Mouse (Mus musculus) kidney, postnatal 0 days (tissue): Measurements from ENCODE around the gene Fgfr2. TPM values are rescaled to one million over a fixed set of nuclear protein-coding genes. Genes with fewer than 3 reads are reported as not detected.

Experiments
- ATAC-seq: fragments of 200-750 bp; cut with Nextera tagmentation; replicated peaks from 2 replicates; pipeline ENCODE4 v1.8.0; 2017; ENCODE audit warnings: low read depth, moderate number of reproducible peaks, moderate TSS enrichment, moderate library complexity; ENCODE audit not compliant: low FRiP score
- DNase-seq: peaks from one replicate; pipeline ENCODE4 v3.0.0-alpha.2; 2016; ENCODE audit warnings: low spot score
- H3K27ac ChIP-seq: fragments of 300-500 bp; sonication (generic); 2 replicates; pipeline ENCODE4 v1.5.1; 2014; ENCODE audit warnings: mild to moderate bottlenecking
- H3K27me3 ChIP-seq: fragments of 300-500 bp; sonication (generic); 2 replicates; pipeline ENCODE4 v1.6.1; 2014; ENCODE audit warnings: low read length, mixed read lengths; ENCODE audit not compliant: insufficient read depth
- H3K36me3 ChIP-seq: fragments of 300-500 bp; sonication (generic); 2 replicates; pipeline ENCODE4 v1.6.1; 2014; ENCODE audit warnings: low read length, mixed read lengths; ENCODE audit not compliant: insufficient read depth
- H3K4me1 ChIP-seq: fragments of 300-500 bp; sonication (generic); replicated peaks from 2 replicates; pipeline ENCODE4 v1.6.1; 2014; ENCODE audit warnings: antibody characterized with exemption, low read length, mixed read lengths; ENCODE audit not compliant: insufficient read depth
- H3K4me2 ChIP-seq: fragments of 300-500 bp; sonication (generic); 2 replicates; pipeline ENCODE4 v1.6.1; 2014; ENCODE audit warnings: mild to moderate bottlenecking, low read length, moderate library complexity, mixed read lengths
- H3K4me3 ChIP-seq: fragments of 300-500 bp; sonication (generic); replicated peaks from 2 replicates; pipeline ENCODE4 v1.5.1; 2014; ENCODE audit warnings: low read depth, low read length
- H3K9ac ChIP-seq: fragments of 300-500 bp; sonication (generic); 2 replicates; pipeline ENCODE4 v1.6.1; 2014; ENCODE audit warnings: low read depth, low read length
- H3K9me3 ChIP-seq: fragments of 300-500 bp; sonication (generic); replicated peaks from 2 replicates; pipeline ENCODE4 v1.6.1; 2016; ENCODE audit warnings: low read length, inconsistent platforms, mixed read lengths
- CTCF ChIP-seq: IDR thresholded peaks from 2 replicates; pipeline ENCODE4 v1.5.1; 2016; ENCODE audit warnings: antibody characterized with exemption, low read depth, mild to moderate bottlenecking, moderate library complexity
- WGBS: fragments of 180-500 bp; shearing (Covaris S2); extraction: QIAGEN DNeasy Blood & Tissue Kit; methylation state at CpG from one replicate; pipeline ENCODE4 v1.1.7; 2014; 5-methylcytosine and 5-hydroxymethylcytosine counted together
- polyA plus RNA-seq: library from polyadenylated mRNA; unstranded; fragments of >200 nt; fragmentation: Nextera tagmentation; extraction: Ambion mirVana; gene quantifications from 2 replicates; pipeline ENCODE4 v1.2.1, GENCODE M21; 2015

Gene Fgfr2
- polyA plus RNA-seq, 1 experiment from 2014 or later, result 79.8 TPM

DNA sequence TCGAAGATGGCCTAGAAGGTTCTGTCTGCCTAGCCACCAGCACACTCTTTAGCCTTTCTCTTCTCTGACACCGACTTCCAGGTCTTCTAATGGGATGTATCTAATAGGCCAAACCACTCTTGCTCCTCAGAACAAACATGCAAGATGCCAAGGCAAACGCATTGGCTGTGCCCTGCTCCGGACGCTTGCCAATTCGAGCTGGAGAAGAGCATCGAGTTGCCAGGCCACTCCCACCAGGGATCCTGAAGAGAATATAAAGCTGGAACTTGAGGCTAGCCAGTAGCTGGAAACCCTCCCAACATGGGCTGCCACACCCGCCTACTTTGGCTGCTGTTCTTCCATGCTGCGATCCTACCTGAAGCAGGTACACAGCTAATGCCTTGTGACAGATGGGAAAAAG, 1949.0 kb downstream of the Fgfr2 start, which contains the start of gene 5430419D17Rik:
5430419D17Rik (plus strand) TSS at position 282 of the 400 bp plus-strand sequence.
- Histone ChIP-seq H3K4me1 (no peaks in the 10 kb centered on the region), H3K27me3 (no peaks in the 10 kb centered on the region), H3K4me3 (no peak within 1 kb of the TSS), H3K27ac (no peak within 1 kb of the TSS), H3K9ac (no peak within 1 kb of the TSS), H3K4me2 (no peak within 1 kb of the TSS), H3K36me3 (no peaks in the 10 kb centered on the region), H3K9me3 (no peaks in the 10 kb centered on the region)
- ATAC-seq (no peak), DNase-seq (no peak)
- 91% methylated on average over 9 of the region's 9 CpGs for WGBS
- TF ChIP-seq CTCF, result no peak

DNA sequence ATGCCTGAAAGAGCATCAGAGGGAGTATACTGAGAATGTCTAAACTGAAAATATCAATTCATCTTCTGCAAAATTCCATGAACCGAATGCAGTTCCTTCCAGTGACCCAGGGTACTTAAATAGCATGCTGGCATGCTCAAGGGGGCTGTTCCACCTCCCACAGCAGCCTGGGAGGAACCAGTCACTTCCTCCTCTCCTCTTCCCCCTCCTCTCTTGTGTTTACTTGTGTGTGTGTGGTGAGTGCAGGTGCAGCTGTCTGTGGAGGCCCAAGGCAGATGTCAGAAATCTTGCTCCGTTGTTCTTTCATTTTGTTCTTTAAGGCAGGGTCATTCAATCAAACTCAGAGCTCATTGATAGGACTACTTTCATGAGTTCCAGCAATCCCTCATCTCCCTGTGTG, 1954.1 kb downstream of the Fgfr2 start:
- WGBS, result 15% methylated on average over 2 of the region's 2 CpGs
- DNase-seq, result no peak
- Histone ChIP-seq H3K27me3 (no peaks in the 10 kb centered on the region), H3K27ac (no peak overlapping the region), H3K4me2 (no peak overlapping the region), H3K4me1 (no peaks in the 10 kb centered on the region), H3K4me3 (no peak overlapping the region), H3K36me3 (no peaks in the 10 kb centered on the region), H3K9me3 (no peaks in the 10 kb centered on the region), H3K9ac (no peak overlapping the region)
- TF ChIP-seq CTCF, result no peak
- no peak for ATAC-seq

DNA sequence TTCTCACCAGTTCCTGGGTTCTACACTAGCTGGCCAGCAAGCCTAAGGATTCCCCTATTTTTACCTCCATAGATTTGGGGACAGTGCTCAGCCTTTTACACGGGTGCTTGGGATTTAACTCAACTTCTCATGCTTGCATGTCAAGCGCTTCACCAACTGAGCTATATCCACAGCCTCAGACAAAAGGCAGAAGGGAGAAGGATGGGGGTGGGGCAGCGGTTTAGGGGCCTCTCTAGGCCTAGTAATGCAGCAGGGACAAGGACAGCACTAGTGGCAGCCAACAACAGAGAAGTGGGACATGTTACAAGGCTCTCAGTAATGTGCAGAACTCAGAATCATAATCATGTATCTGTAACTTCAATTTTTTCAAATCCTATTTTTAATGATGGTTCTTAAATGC, 1955.4 kb downstream of the Fgfr2 start:
- 85% methylated on average over 3 of the region's 3 CpGs for WGBS
- H3K9ac ChIP-seq, result no peak overlapping the region

DNA sequence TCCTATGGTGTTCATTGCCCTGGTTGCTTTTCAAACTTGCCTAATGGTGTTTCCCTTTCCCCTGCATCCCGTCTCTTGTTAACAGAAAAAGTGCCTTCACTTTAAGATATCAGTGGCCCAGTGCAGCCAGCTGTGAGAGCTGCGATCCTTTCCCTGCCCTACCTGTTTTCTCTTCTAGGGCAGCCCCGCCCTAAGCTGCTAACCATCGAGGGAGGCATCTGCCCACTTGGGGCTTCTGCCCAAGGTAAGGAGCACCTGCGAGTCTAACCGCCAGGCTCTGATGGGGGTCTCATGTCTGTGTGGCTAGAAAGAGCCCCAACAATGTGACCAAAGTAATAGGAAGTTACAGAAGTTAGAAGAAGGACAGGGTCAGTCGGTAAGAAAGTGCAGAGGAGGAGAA, 1960.9 kb downstream of the Fgfr2 start:
- TF ChIP-seq CTCF, result no peak
- H3K27me3 ChIP-seq, result no peaks in the 10 kb centered on the region
- H3K9ac ChIP-seq, result no peak overlapping the region
- H3K27ac ChIP-seq, result no peak overlapping the region
- H3K9me3 ChIP-seq, result no peaks in the 10 kb centered on the region
- no peak overlapping the region for H3K4me3 ChIP-seq
- no peaks in the 10 kb centered on the region for H3K4me1 ChIP-seq
- ATAC-seq, result no peak
- DNase-seq, result no peak
- no peak overlapping the region for H3K4me2 ChIP-seq
- WGBS, result 66% methylated on average over 7 of the region's 7 CpGs
- H3K36me3 ChIP-seq, result no peaks in the 10 kb centered on the region

More for the DNA sequence above, 1955.4 kb downstream of the Fgfr2 start:
- no peaks in the 10 kb centered on the region for H3K36me3 ChIP-seq
- no peak for DNase-seq
- H3K4me2 ChIP-seq, result no peak overlapping the region
- no peaks in the 10 kb centered on the region for H3K9me3 ChIP-seq
- TF ChIP-seq CTCF, result no peak
- no peaks in the 10 kb centered on the region for H3K4me1 ChIP-seq
- ATAC-seq, result no peak
- H3K27me3 ChIP-seq, result no peaks in the 10 kb centered on the region
- H3K27ac ChIP-seq, result no peak overlapping the region
- no peak overlapping the region for H3K4me3 ChIP-seq

DNA sequence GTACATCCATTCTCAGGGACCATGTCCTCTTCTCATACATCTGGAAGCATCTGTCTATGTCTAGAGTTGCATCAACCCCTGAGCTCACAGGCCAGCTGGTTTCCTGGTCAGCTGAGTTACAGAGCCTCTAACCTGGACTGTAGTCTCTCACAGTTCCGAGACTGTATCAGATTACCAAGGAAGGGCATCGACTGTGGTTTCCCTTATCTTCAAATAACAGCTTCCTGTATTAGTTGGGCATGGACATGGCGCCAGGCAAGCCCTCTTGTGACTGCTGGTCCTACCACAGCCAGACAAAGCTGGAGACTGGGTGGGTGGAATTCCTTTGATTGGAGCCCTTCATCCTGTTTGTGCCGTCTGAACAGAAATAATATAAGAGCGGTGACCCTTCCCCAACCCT, 1970.1 kb downstream of the Fgfr2 start:
- ATAC-seq, result no peak

DNA sequence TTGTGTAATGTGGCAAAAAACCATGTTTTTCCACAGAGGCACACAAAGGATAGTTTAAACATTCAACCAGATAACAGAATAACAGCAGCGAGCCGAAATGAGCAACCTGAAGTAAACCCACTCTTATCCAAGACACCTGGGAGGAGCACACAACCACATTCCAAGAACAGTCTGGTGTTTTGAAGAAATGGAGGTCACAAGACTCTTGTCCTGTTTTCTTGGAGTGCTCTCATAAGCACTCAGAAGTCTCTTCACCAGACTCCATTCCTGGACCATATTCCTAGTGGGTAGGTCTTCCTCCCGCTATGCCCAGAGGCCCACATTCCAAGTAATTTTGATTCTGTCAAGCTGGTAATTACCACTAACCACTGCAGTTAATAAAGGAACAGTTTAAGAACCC, 1973.0 kb downstream of the Fgfr2 start:
- DNase-seq, result no peak
- Histone ChIP-seq H3K27me3 (no peaks in the 10 kb centered on the region), H3K27ac (no peak overlapping the region), H3K36me3 (no peaks in the 10 kb centered on the region), H3K9ac (no peak overlapping the region), H3K4me2 (no peak overlapping the region), H3K4me1 (no peaks in the 10 kb centered on the region), H3K4me3 (no peak overlapping the region), H3K9me3 (no peaks in the 10 kb centered on the region)
- no peak for ATAC-seq
- 80% methylated on average over 3 of the region's 3 CpGs for WGBS
- TF ChIP-seq CTCF, result no peak

More for the DNA sequence above, 1970.1 kb downstream of the Fgfr2 start:
- H3K4me3 ChIP-seq, result no peak overlapping the region
- H3K4me1 ChIP-seq, result no peaks in the 10 kb centered on the region
- no peak overlapping the region for H3K27ac ChIP-seq
- no peak overlapping the region for H3K4me2 ChIP-seq
- H3K9ac ChIP-seq, result no peak overlapping the region
- no peaks in the 10 kb centered on the region for H3K9me3 ChIP-seq
- H3K36me3 ChIP-seq, result no peaks in the 10 kb centered on the region
- no peak for TF ChIP-seq CTCF
- WGBS, result 65% methylated on average over 5 of the region's 5 CpGs
- DNase-seq, result no peak
- H3K27me3 ChIP-seq, result no peaks in the 10 kb centered on the region

DNA sequence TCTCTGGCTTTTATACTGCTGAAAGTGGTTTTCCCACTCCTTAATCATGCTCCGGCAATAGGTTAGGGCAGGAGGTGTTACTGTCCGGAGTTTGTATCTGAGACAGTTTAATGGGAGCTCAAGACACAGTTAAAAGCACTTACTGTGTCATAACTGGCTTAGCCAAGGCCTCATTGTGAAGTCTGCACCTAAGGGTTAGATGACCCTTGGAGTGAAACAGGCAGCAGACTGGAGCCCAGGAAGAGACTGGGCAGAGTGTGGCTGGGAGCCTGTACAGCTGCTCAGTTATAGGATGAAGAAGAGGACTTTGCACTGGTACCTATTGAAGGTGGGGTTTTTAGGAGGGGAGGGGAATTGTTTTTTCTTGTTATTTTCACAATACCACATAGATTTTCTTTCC, 1976.9 kb downstream of the Fgfr2 start, which contains the start of gene 4933402N03Rik:
4933402N03Rik (minus strand) TSS at position 101 of the 400 bp plus-strand sequence.
- no peaks in the 10 kb centered on the region for H3K4me1 ChIP-seq
- ATAC-seq (no peak), DNase-seq (no peak)
- no peak within 1 kb of the TSS for H3K4me3 ChIP-seq
- TF ChIP-seq CTCF, result no peak
- no peaks in the 10 kb centered on the region for H3K27me3 ChIP-seq
- no peak within 1 kb of the TSS for H3K27ac ChIP-seq
- no peak within 1 kb of the TSS for H3K4me2 ChIP-seq
- H3K9me3 ChIP-seq, result no peaks in the 10 kb centered on the region
- no peak within 1 kb of the TSS for H3K9ac ChIP-seq
- H3K36me3 ChIP-seq, result no peaks in the 10 kb centered on the region
- WGBS, result 73% methylated on average over 2 of the region's 2 CpGs
